Mouse (Mus musculus): ENCODE results near the gene Gm10134.

DNA sequence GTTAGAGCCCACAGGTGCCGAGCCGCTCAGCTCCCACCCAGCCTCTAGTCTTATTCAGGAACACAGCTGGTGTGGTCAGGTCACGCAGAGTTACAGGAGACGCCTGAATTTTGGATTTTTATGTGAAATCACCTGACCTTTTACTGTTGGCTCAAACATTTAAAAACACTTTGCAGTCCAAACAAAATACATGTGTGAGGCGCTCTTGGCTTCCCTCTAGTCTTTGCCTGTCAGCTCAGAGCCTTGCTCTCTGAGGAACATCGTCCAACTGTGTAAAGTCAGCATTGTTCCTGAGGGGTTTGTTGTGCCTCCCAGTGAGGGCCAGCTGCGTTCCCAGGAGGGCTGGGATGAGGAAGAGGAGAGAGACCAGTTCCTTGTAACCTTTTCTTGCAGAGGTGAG is 24.4 kb downstream of the Gm10134 start:
- TF ChIP-seq CTCF (IDR thresholded peaks at IDR 0.05; ENCODE audit: low read depth) (no peak), EP300 (IDR thresholded peaks at IDR 0.05; ENCODE audit: low read depth) (no peak)
